Mouse (Mus musculus): Measurements from ENCODE around the gene Samd14.

GRCm38 (mm10) chr11:94990102-94990748, 19.5 kb upstream of the Samd14 start:
- no peak for TF ChIP-seq CTCF (IDR thresholded peaks at IDR 0.05; ENCODE audit: borderline replicate concordance, insufficient read depth, low read length)
- TF ChIP-seq POLR2A (IDR thresholded peaks at IDR 0.05; ENCODE audit: low read depth, low read length), result no peak

Data from embryonic fibroblast, embryonic 13.5 days (primary cell).